Comparison of ENCODE assay signal across 18 mouse cellular contexts in the genomic region with DNA sequence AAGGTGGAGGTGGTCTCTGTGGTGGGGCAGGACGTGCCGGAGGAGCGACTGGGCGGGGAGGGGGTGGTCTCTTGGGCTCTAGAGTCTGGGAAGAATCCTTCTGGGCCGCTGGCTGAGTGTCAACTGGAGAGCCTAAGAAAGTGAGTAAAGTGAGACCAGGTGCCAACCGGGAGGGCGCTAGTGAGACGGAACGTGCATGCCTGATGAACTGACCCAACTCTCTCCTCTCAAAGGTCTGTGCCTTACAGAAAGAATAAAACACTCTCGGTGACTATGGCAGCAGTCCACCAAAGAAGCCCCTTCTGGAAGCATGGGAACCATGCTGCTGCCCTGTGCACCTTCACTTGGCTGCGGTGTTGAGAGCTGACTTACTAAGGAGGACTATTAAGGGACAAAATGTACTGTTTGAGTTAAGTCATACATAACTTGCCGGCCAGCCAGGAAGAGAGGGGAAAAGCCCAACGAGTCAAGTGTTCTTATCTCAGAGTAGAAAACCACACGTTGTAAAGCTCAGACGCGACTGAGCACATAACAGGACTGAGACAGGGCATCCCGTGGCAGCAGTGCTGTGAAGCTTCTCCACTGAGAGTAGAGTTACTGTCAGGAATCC. TPM values are rescaled to one million over a fixed set of nuclear protein-coding genes. Genes with fewer than 3 reads are reported as not detected.
DNase-seq lines count a peak whose midpoint lies in the region; ATAC-seq and TF ChIP-seq lines count a peak whose summit lies in the region.
"Had no signal": no experiment of that assay in that cellular context is flagged by ENCODE, and none has a peak within 500 bp of the region (broad histone marks: within the 10 kb centered on the region; RNA-seq: fewer than 3 reads in every experiment).

No protein-coding gene starts in this region.

- TF ChIP-seq CTCF in layer of hippocampus, adult 2 months (conservative IDR thresholded peaks at IDR 0.05): 0 out of 2 replicates have a peak, but pooled peaks have one; percentile 2
- peak; percentile 24; the same call in 1 of the 2 replicates for TF ChIP-seq CTCF in liver, postnatal 0 days (IDR thresholded peaks at IDR 0.05; ENCODE audit: low read depth)

- no peak overlapping the region for H3K4me2 ChIP-seq in liver, postnatal 0 days (ENCODE audit: low read depth, low read length)
- H3K4me2 ChIP-seq: embryonic facial prominence, embryonic 15.5 days; heart, embryonic 12.5 days; limb, embryonic 12.5 days had no signal

- TF ChIP-seq EP300 in liver, postnatal 0 days (IDR thresholded peaks at IDR 0.05; ENCODE audit: low read depth): no peak

- peak; percentile 14 for DNase-seq in embryo, embryonic 11 days
- no peak for DNase-seq in embryo, embryonic 9.5 days (ENCODE audit: extremely low spot score)
- no peak for DNase-seq in layer of hippocampus, adult 2 months (ENCODE audit: low spot score in 2 of 2)
- no peak for DNase-seq in layer of hippocampus, adult 18-20 months (ENCODE audit: low spot score in 2 of 2)
- DNase-seq in liver, postnatal 0 days: no peak
- peak; percentile 71 for DNase-seq in lung, postnatal 25 days (ENCODE audit: low spot score)
- DNase-seq in gastrocnemius, postnatal 4 days (ENCODE audit: low spot score in 2 of 2): no peak
- DNase-seq: adrenal gland, adult 2 months; cerebellum, adult 11-12 months; cerebellum, postnatal 25 days; gastrocnemius, postnatal 25 days; kidney, postnatal 10 days; layer of hippocampus, adult 9-11 months; midbrain, embryonic 14.5 days had no signal

- no peaks in the 10 kb centered on the region for H3K4me1 ChIP-seq in liver, postnatal 0 days (ENCODE audit: insufficient read depth)
- H3K4me1 ChIP-seq: embryonic facial prominence, embryonic 15.5 days; limb, embryonic 12.5 days had no signal

- no peak for ATAC-seq in liver, postnatal 0 days
- ATAC-seq in frontal cortex, adult (ENCODE audit: low TSS enrichment): no peak

- H3K36me3 ChIP-seq in liver, postnatal 0 days (replicated peaks; ENCODE audit: insufficient read depth, low read length): peaks cover 67% of the 10 kb centered on the region

- H3K9me3 ChIP-seq in liver, postnatal 0 days (ENCODE audit: low read length): no peaks in the 10 kb centered on the region
- H3K9me3 ChIP-seq: embryonic facial prominence, embryonic 15.5 days; heart, embryonic 12.5 days; limb, embryonic 12.5 days had no signal

- H3K9ac ChIP-seq in liver, postnatal 0 days (replicated peaks): no peak overlapping the region
- H3K9ac ChIP-seq: embryonic facial prominence, embryonic 15.5 days; heart, embryonic 12.5 days; limb, embryonic 12.5 days had no signal

- H3K27me3 ChIP-seq in liver, postnatal 0 days (ENCODE audit: insufficient read depth, low read length): no peaks in the 10 kb centered on the region
- H3K27me3 ChIP-seq: embryonic facial prominence, embryonic 15.5 days; heart, embryonic 12.5 days; limb, embryonic 12.5 days had no signal

- 63% methylated on average over 17 of the region's 17 CpGs for WGBS in liver, postnatal 0 days (ENCODE audit: insufficient replicate concordance)

- H3K4me3 ChIP-seq in layer of hippocampus, adult 2 months: no peak overlapping the region
- H3K4me3 ChIP-seq in liver, postnatal 0 days (ENCODE audit: low read depth, low read length): no peak overlapping the region
- H3K4me3 ChIP-seq: embryonic facial prominence, embryonic 15.5 days; heart, embryonic 12.5 days; limb, embryonic 12.5 days had no signal

- H3K27ac ChIP-seq in layer of hippocampus, adult 2 months: no peak overlapping the region
- no peak overlapping the region for H3K27ac ChIP-seq in liver, postnatal 0 days (ENCODE audit: low read depth)
- H3K27ac ChIP-seq: embryonic facial prominence, embryonic 15.5 days; limb, embryonic 12.5 days had no signal

RNA-seq across cellular contexts. Expression of gene Cfap298, which starts 15.5 kb away (rescaled TPM):
- total RNA-seq in layer of hippocampus, adult 2 months (2021): 10 to 100 TPM; 34.0 to 43.7 TPM
- 10 to 100 TPM; 47.2 to 59.6 TPM for total RNA-seq in layer of hippocampus, adult 18-20 months (2021)
- 16.1 and 16.8 TPM in 2 replicates for polyA plus RNA-seq in liver, postnatal 0 days (2015; fragmentation: Nextera tagmentation; extraction: Ambion mirVana)
- 10 to 100 TPM; 19.1 to 28.2 TPM for total RNA-seq in gastrocnemius, postnatal 4 days (2021)

Comparison
In these comparisons a context has a peak if more than half of its experiments do, and no peak if none do; other contexts are left out.
1. DNase-seq: peak in embryo, embryonic 11 days (single experiment) and lung, postnatal 25 days (single experiment); none in embryo, embryonic 9.5 days (single experiment), layer of hippocampus, adult 2 months (0 of 2), layer of hippocampus, adult 18-20 months (0 of 2), liver, postnatal 0 days (single experiment) and gastrocnemius, postnatal 4 days (0 of 2).